Mouse (Mus musculus) adrenal gland, adult 18-20 months (tissue): Measurements from ENCODE around the gene Lins1. TPM values are rescaled to one million over a fixed set of nuclear protein-coding genes. Genes with fewer than 3 reads are reported as not detected.

Source experiments
- DNase-seq, 2 experiments: peaks; one replicate each; pipeline ENCODE4 v3.0.0; 2021 to 2022; ENCODE audit warnings: low spot score in 2 of 2
- long read RNA-seq, 2 experiments: library from polyadenylated mRNA; stranded (forward); transcript quantifications; one replicate each; pipeline ENCODE4 v2.0.0; 2021
- total RNA-seq, 2 experiments: library from RNA; stranded (reverse); gene quantifications; 1 replicate in 1 of 2; 2 replicates in 1 of 2; pipeline ENCODE4 v1.2.3; 2021

Lins1 gene
- 1 to 10 TPM; 9.5 to 9.6 TPM for total RNA-seq
- long read RNA-seq, experiment 1, full-length matches to known transcripts: 5 of 5 reads
- long read RNA-seq, experiment 1, partial matches to known transcripts: 0 of 5 reads
- long read RNA-seq, experiment 1, other reads (novel, unspliced or antisense): 0 of 5 reads
- long read RNA-seq, experiment 2, full-length matches to known transcripts: 2 of 4 reads
- long read RNA-seq, experiment 2, partial matches to known transcripts: 1 of 4 reads
- long read RNA-seq, experiment 2, other reads (novel, unspliced or antisense): 1 of 4 reads

- DNase-seq: peak; percentile 83 to 88
Measured at GRCm38 (mm10) chr7:66689620-66690360, at the start of gene Lins1. Lins1 (plus strand) TSS chr7:66689889.

GRCm38 (mm10) chr7:66645736-66646135, 44.0 kb upstream of the Lins1 start:
- DNase-seq: no peak

- no peak for DNase-seq
Measured at GRCm38 (mm10) chr7:66649181-66649580, 40.5 kb upstream of the Lins1 start.

GRCm38 (mm10) chr7:66650883-66651282, 38.8 kb upstream of the Lins1 start:
- DNase-seq: no peak

- DNase-seq: no peak
Measured at GRCm38 (mm10) chr7:66652216-66652615, 37.5 kb upstream of the Lins1 start.

GRCm38 (mm10) chr7:66653596-66653995, 36.1 kb upstream of the Lins1 start:
- no peak for DNase-seq

- no peak for DNase-seq
Measured at GRCm38 (mm10) chr7:66655471-66655870, 34.2 kb upstream of the Lins1 start.

- no peak for DNase-seq
Measured at GRCm38 (mm10) chr7:66660291-66660690, 29.4 kb upstream of the Lins1 start.

GRCm38 (mm10) chr7:66660972-66661371, 28.7 kb upstream of the Lins1 start:
- DNase-seq: no peak

GRCm38 (mm10) chr7:66661572-66661971, 28.1 kb upstream of the Lins1 start:
- peak; percentile 65 to 80 for DNase-seq

GRCm38 (mm10) chr7:66663548-66663947, 26.1 kb upstream of the Lins1 start:
- no peak for DNase-seq

- DNase-seq: no peak
Measured at GRCm38 (mm10) chr7:66667064-66667463, 22.6 kb upstream of the Lins1 start.

- DNase-seq: no peak
Measured at GRCm38 (mm10) chr7:66675800-66676199, 13.9 kb upstream of the Lins1 start.

- DNase-seq: no peak
Measured at GRCm38 (mm10) chr7:66682119-66682863, 7.4 kb upstream of the Lins1 start.

GRCm38 (mm10) chr7:66688721-66689120, 968 bp upstream of the Lins1 start:
- DNase-seq: peak in 1 of 2 experiments; percentile 26

- DNase-seq: no peak
Measured at GRCm38 (mm10) chr7:66689294-66689619, 432 bp upstream of the Lins1 start, which contains the start of gene Asb7. Asb7 (minus strand) TSS chr7:66689596.

- DNase-seq: no peak
Measured at GRCm38 (mm10) chr7:66694467-66694866, 4.8 kb downstream of the Lins1 start.

- no peak for DNase-seq
Measured at GRCm38 (mm10) chr7:66702721-66703120, 13.0 kb downstream of the Lins1 start.

- DNase-seq: no peak
Measured at GRCm38 (mm10) chr7:66704631-66705030, 14.9 kb downstream of the Lins1 start.

GRCm38 (mm10) chr7:66711166-66711565, 21.5 kb downstream of the Lins1 start:
- DNase-seq: no peak

- DNase-seq: no peak
Measured at GRCm38 (mm10) chr7:66724514-66724913, 34.8 kb downstream of the Lins1 start.

- DNase-seq: no peak
Measured at GRCm38 (mm10) chr7:66724954-66725353, 35.3 kb downstream of the Lins1 start.
